Comparison of ENCODE assay signal across 7 mouse cellular contexts in the genomic region with DNA sequence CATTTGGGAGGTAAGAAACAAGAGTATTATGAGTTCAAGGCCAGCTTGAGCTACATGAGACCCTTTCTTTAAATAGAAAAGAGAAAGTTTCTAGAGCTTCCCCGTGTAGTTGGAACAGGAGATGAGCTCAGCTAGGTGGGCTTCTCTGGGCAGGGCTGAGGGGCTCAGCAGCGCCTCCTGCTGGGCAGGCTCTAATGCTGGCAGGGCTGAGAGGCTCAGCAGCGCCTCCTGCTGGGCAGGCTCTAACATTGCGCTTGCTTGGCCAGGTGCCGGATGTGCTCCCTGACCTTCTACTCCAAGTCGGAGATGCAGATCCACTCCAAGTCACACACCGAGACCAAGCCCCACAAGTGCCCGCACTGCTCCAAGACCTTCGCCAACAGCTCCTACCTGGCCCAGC. TPM values are rescaled to one million over a fixed set of nuclear protein-coding genes. Genes with fewer than 3 reads are reported as not detected.
A peak's percentile ranks its signal among the peaks of the same experiment; 100 is the strongest.
DNase-seq lines count a peak whose midpoint lies in the region; ATAC-seq lines count a peak whose summit lies in the region.
"Not testable (repeated sequence)": the region's sequence is repeated elsewhere in the genome, so short reads cannot be mapped to it uniquely, and the experiment has no call there.

No protein-coding gene starts in this region.

- not testable (repeated sequence) for H3K27ac ChIP-seq in forebrain, embryonic 14.5 days (ENCODE audit: low read depth, low read length); hindbrain, embryonic 11.5 days (ENCODE audit: low read depth, low read length)

- not testable (repeated sequence) for H3K27me3 ChIP-seq in forebrain, embryonic 14.5 days (replicated peaks; ENCODE audit: control insufficient read depth, insufficient read depth, low read length); hindbrain, embryonic 11.5 days (ENCODE audit: control insufficient read depth, insufficient read depth, low read length)

- H3K4me2 ChIP-seq in forebrain, embryonic 14.5 days (ENCODE audit: low read length); hindbrain, embryonic 11.5 days (replicated peaks; ENCODE audit: low read depth, low read length): not testable (repeated sequence)

- not testable (repeated sequence) for ATAC-seq in forebrain, embryonic 14.5 days; hindbrain, embryonic 11.5 days (ENCODE audit: low FRiP score)
- ATAC-seq in megakaryocyte progenitor cell, adult 5-6 weeks (replicated peaks; ENCODE audit: poor library complexity) = peak; percentile 99

- peak; percentile 76 for DNase-seq in R1 (ENCODE audit: low read depth, low spot score)
- peak; percentile 36 for DNase-seq in cerebellum, adult 8-10 months
- DNase-seq in forebrain, embryonic 14.5 days (ENCODE audit: low spot score) = peak; percentile 23
- DNase-seq in hindbrain, embryonic 11.5 days (ENCODE audit: low spot score) = peak; percentile 80
- DNase-seq in left cerebral cortex, postnatal 4 days = peak; percentile 56
- DNase-seq in spleen, adult 12 weeks (ENCODE audit: low spot score) = peak; percentile 54

- intact Hi-C loops in left cerebral cortex, postnatal 4 days (cut with DNase I) = not testable (repeated sequence)

- not testable (repeated sequence) for H3K4me1 ChIP-seq in forebrain, embryonic 14.5 days (ENCODE audit: control insufficient read depth, insufficient read depth, low read length); hindbrain, embryonic 11.5 days (replicated peaks; ENCODE audit: control insufficient read depth, insufficient read depth, low read length)

- peaks cover 71% of the 10 kb centered on the region for H3K36me3 ChIP-seq in forebrain, embryonic 14.5 days (ENCODE audit: control insufficient read depth, insufficient read depth, low read length)
- H3K36me3 ChIP-seq in hindbrain, embryonic 11.5 days (ENCODE audit: control insufficient read depth, insufficient read depth, low read length) = not testable (repeated sequence)

- not testable (repeated sequence) for H3K9me3 ChIP-seq in forebrain, embryonic 14.5 days (replicated peaks; ENCODE audit: control insufficient read depth, low read length); hindbrain, embryonic 11.5 days (ENCODE audit: control insufficient read depth, low read length)

- 27% methylated on average over 7 of the region's 9 CpGs for WGBS in forebrain, embryonic 14.5 days
- WGBS in hindbrain, embryonic 11.5 days = 30% methylated on average over 7 of the region's 9 CpGs

- not testable (repeated sequence) for H3K9ac ChIP-seq in forebrain, embryonic 14.5 days (ENCODE audit: low read length); hindbrain, embryonic 11.5 days (ENCODE audit: low read depth, low read length)

- H3K4me3 ChIP-seq in forebrain, embryonic 14.5 days (ENCODE audit: low read depth, low read length); hindbrain, embryonic 11.5 days (ENCODE audit: low read depth, low read length): not testable (repeated sequence)

RNA-seq across cellular contexts. Expression of a gene that starts 9.0 kb away (rescaled TPM):
- polyA plus RNA-seq in forebrain, embryonic 14.5 days (2014; fragmentation: Nextera tagmentation; extraction: Ambion mirVana) = 178 and 181 TPM in 2 replicates
- 120 and 133 TPM in 2 replicates for polyA plus RNA-seq in hindbrain, embryonic 11.5 days (2014; fragmentation: Nextera tagmentation; extraction: Ambion mirVana)
- total RNA-seq in left cerebral cortex, postnatal 4 days (2021) = 10 to 100 TPM; 67.4 to 72.0 TPM
- 22.8 and 25.2 TPM in 2 replicates for total RNA-seq in megakaryocyte progenitor cell, adult 5-6 weeks (2015)
- total RNA-seq in megakaryocyte progenitor cell, adult 5-6 weeks (2017) = 44.4 and 49.8 TPM in 2 replicates

RNA-seq across cellular contexts. Expression of a gene that starts 19.0 kb away (rescaled TPM):
- polyA plus RNA-seq in forebrain, embryonic 14.5 days (2014; fragmentation: Nextera tagmentation; extraction: Ambion mirVana) = 10.2 and 14.8 TPM in 2 replicates
- polyA plus RNA-seq in hindbrain, embryonic 11.5 days (2014; fragmentation: Nextera tagmentation; extraction: Ambion mirVana) = 10.7 and 12.2 TPM in 2 replicates
- total RNA-seq in left cerebral cortex, postnatal 4 days (2021) = 10 to 100 TPM; 11.7 to 13.0 TPM
- total RNA-seq in megakaryocyte progenitor cell, adult 5-6 weeks (2015) = 8.1 and 9.5 TPM in 2 replicates
- 3.6 and 5.8 TPM in 2 replicates for total RNA-seq in megakaryocyte progenitor cell, adult 5-6 weeks (2017)

RNA-seq across cellular contexts. Expression of a gene that starts 21.6 kb away (rescaled TPM):
- polyA plus RNA-seq in forebrain, embryonic 14.5 days (2014; fragmentation: Nextera tagmentation; extraction: Ambion mirVana) = 8.4 and 9.8 TPM in 2 replicates
- 8.7 and 16.5 TPM in 2 replicates for polyA plus RNA-seq in hindbrain, embryonic 11.5 days (2014; fragmentation: Nextera tagmentation; extraction: Ambion mirVana)
- 10 to 100 TPM; 51.8 to 56.1 TPM for total RNA-seq in left cerebral cortex, postnatal 4 days (2021)
- 67.9 and 69.9 TPM in 2 replicates for total RNA-seq in megakaryocyte progenitor cell, adult 5-6 weeks (2015)
- total RNA-seq in megakaryocyte progenitor cell, adult 5-6 weeks (2017) = 26.2 and 29.3 TPM in 2 replicates

RNA-seq across cellular contexts. Expression of a gene that starts 34.0 kb away (rescaled TPM):
- 22.6 and 28.0 TPM in 2 replicates for polyA plus RNA-seq in forebrain, embryonic 14.5 days (2014; fragmentation: Nextera tagmentation; extraction: Ambion mirVana)
- 1.6 and 1.9 TPM in 2 replicates for polyA plus RNA-seq in hindbrain, embryonic 11.5 days (2014; fragmentation: Nextera tagmentation; extraction: Ambion mirVana)
- total RNA-seq in left cerebral cortex, postnatal 4 days (2021) = 10 to 100 TPM; 89.1 to 97.3 TPM
- total RNA-seq in megakaryocyte progenitor cell, adult 5-6 weeks (2015) = 0.15 TPM in 1 of 2 replicates, not detected in the other
- total RNA-seq in megakaryocyte progenitor cell, adult 5-6 weeks (2017) = not detected in 2 replicates

RNA-seq across cellular contexts. Expression of a gene that starts 37.2 kb away (rescaled TPM):
- polyA plus RNA-seq in forebrain, embryonic 14.5 days (2014; fragmentation: Nextera tagmentation; extraction: Ambion mirVana) = 0.21 and 0.81 TPM in 2 replicates
- polyA plus RNA-seq in hindbrain, embryonic 11.5 days (2014; fragmentation: Nextera tagmentation; extraction: Ambion mirVana) = 0.21 TPM in 1 of 2 replicates, not detected in the other
- total RNA-seq in left cerebral cortex, postnatal 4 days (2021) = 1 to 10 TPM; 1.3 TPM
- 6.7 and 10.6 TPM in 2 replicates for total RNA-seq in megakaryocyte progenitor cell, adult 5-6 weeks (2015)
- total RNA-seq in megakaryocyte progenitor cell, adult 5-6 weeks (2017) = 3.5 and 6.7 TPM in 2 replicates

Comparison
In these comparisons a context has a peak if more than half of its experiments do, and no peak if none do; other contexts are left out.
1. DNase-seq: peak in every context shown above with its lines; median percentile 80 in hindbrain, embryonic 11.5 days; 76 in R1; 56 in left cerebral cortex, postnatal 4 days; 54 in spleen, adult 12 weeks; 36 in cerebellum, adult 8-10 months; 23 in forebrain, embryonic 14.5 days.